Mouse (Mus musculus): ENCODE data around the gene Timm9. TPM values are rescaled to one million over a fixed set of nuclear protein-coding genes. Genes with fewer than 3 reads are reported as not detected.
"Not testable (repeated sequence)": the region's sequence is repeated elsewhere in the genome, so short reads cannot be mapped to it uniquely, and the experiment has no call there.

Gene Timm9
- polyA plus RNA-seq, 1 experiment from 2014 or later = 107 TPM

DNA sequence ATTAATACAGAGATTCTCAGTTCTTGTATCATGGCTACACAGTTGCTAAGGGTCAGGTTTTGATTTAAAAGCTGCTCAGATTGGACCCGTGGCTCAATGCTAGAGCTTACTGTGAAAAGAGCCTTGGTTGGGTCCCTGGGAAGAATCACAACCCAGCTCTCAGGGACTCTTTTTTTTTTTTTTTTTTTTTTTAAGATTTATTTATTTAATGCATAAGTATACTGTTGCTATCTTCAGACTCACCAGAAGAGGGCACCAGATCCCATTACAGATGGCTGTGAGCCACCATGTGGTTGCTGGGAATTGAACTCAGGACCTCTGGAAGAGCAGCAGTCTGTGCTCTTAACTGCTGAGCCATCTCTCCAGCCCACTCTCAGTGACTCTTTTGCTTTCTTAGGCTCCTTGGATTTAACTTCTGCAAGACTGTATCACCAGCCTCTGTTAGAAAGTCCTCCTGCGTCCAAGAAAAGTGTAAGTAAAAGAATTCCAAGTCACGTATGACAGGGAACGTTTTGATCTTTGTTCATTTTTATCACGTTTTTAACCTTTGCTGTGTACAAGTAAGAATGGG lies 2.9 kb upstream of the Timm9 start:
- 79% methylated on average over 5 of the region's 5 CpGs for WGBS
- peaks cover 42% of the 10 kb centered on the region for H3K4me1 ChIP-seq (replicated peaks)
- no peak for ATAC-seq (ENCODE audit: low FRiP score, low read depth)
- no peak overlapping the region for H3K27ac ChIP-seq (replicated peaks)
- H3K27me3 ChIP-seq = no peaks in the 10 kb centered on the region
- H3K9ac ChIP-seq = no peak overlapping the region
- H3K36me3 ChIP-seq = peaks cover 32% of the 10 kb centered on the region
- no peak overlapping the region for H3K4me3 ChIP-seq
- 0 out of 2 replicates have a peak overlapping the region, but pooled peaks have one; percentile 91 for H3K4me2 ChIP-seq
- no peaks in the 10 kb centered on the region for H3K9me3 ChIP-seq

DNA sequence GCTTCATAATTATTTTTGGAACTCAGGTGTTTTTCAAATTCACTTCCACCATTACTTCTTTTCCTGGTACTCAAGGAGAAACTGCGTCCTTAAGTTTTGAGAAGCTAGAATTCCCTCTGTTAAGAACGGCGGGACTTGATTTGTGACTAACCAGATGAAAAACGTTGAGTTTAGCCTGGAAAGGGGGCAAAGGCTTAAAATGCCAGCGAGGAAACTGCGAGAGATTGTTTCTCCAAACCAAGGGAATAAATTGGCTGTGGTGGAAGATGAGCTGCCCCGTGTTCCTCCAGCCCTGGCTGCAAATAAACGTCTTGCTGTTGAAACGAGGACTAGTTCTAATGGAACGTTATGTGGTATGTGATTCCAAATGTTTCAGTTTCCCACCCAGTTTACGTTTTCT lies 1.2 kb upstream of the Timm9 start:
- H3K27ac ChIP-seq (replicated peaks) = no peak overlapping the region

DNA sequence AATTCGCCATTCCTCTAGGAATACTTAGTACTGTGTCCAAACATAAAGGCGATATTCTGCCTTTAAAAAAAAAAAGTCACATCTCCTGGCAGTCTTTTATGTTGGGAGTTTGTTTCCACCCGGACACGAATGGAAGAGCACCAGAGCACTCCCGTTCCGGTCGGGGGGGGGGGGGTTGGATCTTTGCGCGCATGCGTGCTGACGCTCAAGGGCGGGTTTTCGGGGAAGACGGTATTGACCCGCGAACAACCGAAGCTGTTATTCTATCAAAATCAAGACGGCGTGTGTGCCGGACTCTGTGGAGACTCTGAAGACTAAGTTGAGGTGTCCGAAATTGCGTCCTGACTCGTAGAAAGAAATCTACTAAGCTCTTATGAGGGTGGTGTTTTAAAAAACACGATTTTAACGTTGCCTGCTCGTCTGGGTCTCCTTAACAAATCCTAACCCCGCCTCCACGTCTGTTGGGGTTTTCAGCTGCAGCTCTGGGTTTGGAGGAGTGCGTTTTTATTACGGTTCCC lies 549 bp upstream of the Timm9 start:
- whole genome bisulfite sequencing = under 1% methylated on average over 30 of the region's 30 CpGs
- peak; percentile 83 for ATAC-seq (ENCODE audit: low FRiP score, low read depth)
- Histone ChIP-seq H3K4me2 (peak overlapping the region; percentile 91), H3K4me3 (peak overlapping the region; percentile 99), H3K27me3 (no peaks in the 10 kb centered on the region), H3K9me3 (no peaks in the 10 kb centered on the region), H3K36me3 (peaks cover 20% of the 10 kb centered on the region), H3K27ac (replicated peaks) (peak overlapping the region; percentile 77), H3K9ac (peak overlapping the region; percentile 84), H3K4me1 (replicated peaks) (peaks cover 43% of the 10 kb centered on the region)

More for the DNA sequence above, 1.2 kb upstream of the Timm9 start:
- H3K9ac ChIP-seq = peak overlapping the region; percentile 32
- peaks cover 20% of the 10 kb centered on the region for H3K36me3 ChIP-seq
- WGBS = 9% methylated on average over 10 of the region's 11 CpGs
- H3K27me3 ChIP-seq = no peaks in the 10 kb centered on the region
- peaks cover 43% of the 10 kb centered on the region for H3K4me1 ChIP-seq (replicated peaks)
- peak overlapping the region; percentile 91 for H3K4me2 ChIP-seq
- H3K4me3 ChIP-seq = peak overlapping the region; percentile 99
- H3K9me3 ChIP-seq = no peaks in the 10 kb centered on the region
- no peak for ATAC-seq (ENCODE audit: low FRiP score, low read depth)

DNA sequence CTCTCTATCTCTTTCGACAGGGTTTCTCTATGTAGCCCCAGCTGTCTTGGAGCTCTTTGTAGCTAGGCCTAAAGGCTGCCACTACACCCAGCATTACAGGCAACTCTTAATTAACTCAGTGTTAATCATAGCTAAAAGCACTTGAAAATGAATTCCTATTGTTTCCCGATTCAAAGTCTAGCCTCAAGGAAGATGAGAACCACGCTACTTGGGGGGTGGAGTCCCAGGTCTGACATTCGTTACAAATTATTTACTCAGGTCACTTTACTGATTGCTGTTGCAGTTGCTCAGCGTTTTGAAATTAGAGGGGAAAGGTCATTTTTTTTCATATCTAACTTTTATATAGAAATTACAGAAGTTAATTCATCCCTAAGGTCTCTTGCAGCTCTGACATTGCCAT lies 903 bp downstream of the Timm9 start:
- no peak for ATAC-seq (ENCODE audit: low FRiP score, low read depth)
- Histone ChIP-seq H3K27me3 (no peaks in the 10 kb centered on the region), H3K36me3 (peaks cover 23% of the 10 kb centered on the region), H3K27ac (replicated peaks) (no peak overlapping the region), H3K9ac (peak overlapping the region; percentile 16; the same call in 1 of the 2 replicates), H3K4me2 (peak overlapping the region; percentile 91), H3K4me3 (peak overlapping the region; percentile 99), H3K9me3 (no peaks in the 10 kb centered on the region), H3K4me1 (replicated peaks) (peaks cover 43% of the 10 kb centered on the region)
- WGBS = 35% methylated on average over 5 of the region's 5 CpGs

DNA sequence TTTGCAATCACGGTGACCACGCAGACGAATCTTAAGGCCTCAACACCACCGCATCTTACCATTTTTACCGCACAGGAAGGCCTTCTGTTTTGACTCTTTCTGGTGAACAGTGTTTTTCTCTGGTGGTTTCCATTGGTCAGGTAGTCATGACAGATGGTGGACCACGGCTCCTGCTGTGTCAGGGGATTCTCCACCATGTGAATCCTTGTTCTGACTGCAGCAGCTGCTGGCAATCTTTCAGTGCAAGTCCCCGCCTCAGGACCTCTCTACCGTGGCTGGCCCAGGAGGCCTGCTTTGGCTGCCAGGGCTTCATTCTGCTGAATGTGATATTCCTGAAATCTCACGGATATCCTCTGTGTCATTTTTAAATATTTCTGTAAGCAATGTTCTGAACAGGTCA lies 13.2 kb downstream of the Timm9 start:
- H3K4me2 ChIP-seq = no peak overlapping the region
- no peaks in the 10 kb centered on the region for H3K4me1 ChIP-seq (replicated peaks)
- no peaks in the 10 kb centered on the region for H3K9me3 ChIP-seq
- H3K9ac ChIP-seq = no peak overlapping the region
- H3K36me3 ChIP-seq = peaks cover 31% of the 10 kb centered on the region
- WGBS = 83% methylated on average over 9 of the region's 9 CpGs
- ATAC-seq (ENCODE audit: low FRiP score, low read depth) = no peak
- no peak overlapping the region for H3K4me3 ChIP-seq
- H3K27me3 ChIP-seq = no peaks in the 10 kb centered on the region
- H3K27ac ChIP-seq (replicated peaks) = no peak overlapping the region

DNA sequence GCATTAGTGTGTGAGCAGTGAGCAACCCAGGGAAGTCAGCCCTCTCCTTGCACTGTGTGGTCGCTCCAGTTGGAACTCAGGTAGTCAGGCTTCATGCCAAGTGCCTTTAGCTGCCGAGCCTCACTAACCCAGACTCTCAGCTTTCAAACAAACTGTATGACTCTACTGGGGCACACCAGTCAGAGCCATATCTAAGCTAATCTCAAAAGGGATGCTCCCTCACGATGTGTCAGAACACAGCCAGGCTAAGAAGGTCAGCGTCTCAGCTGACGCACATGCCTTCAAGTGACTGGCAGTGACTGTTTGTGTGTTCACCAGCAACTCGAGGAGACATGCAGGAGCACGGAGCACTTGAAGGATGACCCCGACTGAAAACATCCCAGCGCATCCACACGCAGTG lies 13.8 kb downstream of the Timm9 start:
- H3K4me3 ChIP-seq = no peak overlapping the region
- 89% methylated on average over 10 of the region's 10 CpGs for WGBS
- no peak overlapping the region for H3K4me2 ChIP-seq
- no peaks in the 10 kb centered on the region for H3K4me1 ChIP-seq (replicated peaks)
- no peaks in the 10 kb centered on the region for H3K9me3 ChIP-seq
- no peak for ATAC-seq (ENCODE audit: low FRiP score, low read depth)
- no peak overlapping the region for H3K27ac ChIP-seq (replicated peaks)
- H3K27me3 ChIP-seq = no peaks in the 10 kb centered on the region
- peaks cover 31% of the 10 kb centered on the region for H3K36me3 ChIP-seq
- H3K9ac ChIP-seq = no peak overlapping the region

DNA sequence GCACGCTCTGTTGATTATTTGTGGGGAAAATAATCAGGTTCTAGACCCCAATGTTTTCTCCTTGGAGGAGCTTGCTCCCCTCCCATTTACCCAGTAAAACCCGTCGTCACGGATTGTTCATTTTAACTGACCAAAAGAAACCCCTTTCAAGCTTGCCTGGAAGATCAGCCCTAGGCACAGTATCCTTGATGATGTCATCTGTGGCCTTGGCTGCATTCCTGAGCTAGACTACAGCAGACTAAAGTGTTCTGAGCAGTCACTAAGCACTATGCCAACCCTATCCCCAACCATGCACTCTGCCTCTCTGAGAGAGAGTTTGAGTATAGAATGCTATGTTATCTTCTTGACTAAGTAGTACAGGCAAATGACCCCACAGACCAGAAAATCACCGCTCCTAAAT lies 20.1 kb downstream of the Timm9 start:
- Histone ChIP-seq H3K4me3 (no peak overlapping the region), H3K27me3 (no peaks in the 10 kb centered on the region), H3K36me3 (no peaks in the 10 kb centered on the region), H3K9me3 (no peaks in the 10 kb centered on the region), H3K4me1 (replicated peaks) (peaks cover 9% of the 10 kb centered on the region), H3K27ac (replicated peaks) (no peak overlapping the region), H3K4me2 (no peak overlapping the region), H3K9ac (no peak overlapping the region)
- no peak for ATAC-seq (ENCODE audit: low FRiP score, low read depth)
- 80% methylated on average over 5 of the region's 5 CpGs for WGBS

DNA sequence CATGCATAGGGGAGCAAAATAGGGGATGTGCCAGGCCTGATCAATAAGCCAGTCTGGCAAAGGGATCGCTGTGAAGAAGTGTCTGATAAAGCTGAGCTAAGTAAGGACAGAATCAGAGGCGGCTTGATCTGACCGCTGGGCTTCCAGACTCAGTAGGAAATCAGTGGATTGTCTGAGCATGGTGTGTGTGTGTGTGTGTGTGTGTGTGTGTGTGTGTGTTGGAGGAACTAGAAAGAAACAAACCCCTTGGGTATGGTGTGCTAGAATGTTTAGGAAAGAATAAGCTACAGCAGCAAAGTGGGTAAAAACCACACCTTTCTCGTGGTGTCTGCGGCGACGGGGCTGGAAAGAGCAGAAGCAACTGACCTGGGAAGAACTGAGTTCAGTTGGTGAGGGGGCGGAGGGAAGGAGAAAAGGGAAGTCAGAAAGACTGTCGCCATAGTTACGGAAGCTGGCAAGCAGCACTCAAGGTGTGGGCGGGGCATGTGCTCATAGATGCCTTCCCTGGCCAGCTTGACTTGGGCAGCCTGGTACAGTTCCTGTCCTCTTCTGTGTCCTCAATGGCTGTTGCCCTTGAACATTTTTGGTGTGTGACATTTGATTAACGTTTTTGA lies 22.7 kb downstream of the Timm9 start:
- H3K27ac ChIP-seq (replicated peaks) = no peak overlapping the region
- H3K36me3 ChIP-seq = no peaks in the 10 kb centered on the region
- ATAC-seq (ENCODE audit: low FRiP score, low read depth) = peak; percentile 63; the same call in 1 of the 2 replicates
- H3K4me2 ChIP-seq = peak overlapping the region; percentile 35; the same call in 1 of the 2 replicates
- no peaks in the 10 kb centered on the region for H3K27me3 ChIP-seq
- no peaks in the 10 kb centered on the region for H3K9me3 ChIP-seq
- H3K4me3 ChIP-seq = no peak overlapping the region
- H3K4me1 ChIP-seq (replicated peaks) = peaks cover 11% of the 10 kb centered on the region
- no peak overlapping the region for H3K9ac ChIP-seq
- WGBS = 30% methylated on average over 12 of the region's 12 CpGs

DNA sequence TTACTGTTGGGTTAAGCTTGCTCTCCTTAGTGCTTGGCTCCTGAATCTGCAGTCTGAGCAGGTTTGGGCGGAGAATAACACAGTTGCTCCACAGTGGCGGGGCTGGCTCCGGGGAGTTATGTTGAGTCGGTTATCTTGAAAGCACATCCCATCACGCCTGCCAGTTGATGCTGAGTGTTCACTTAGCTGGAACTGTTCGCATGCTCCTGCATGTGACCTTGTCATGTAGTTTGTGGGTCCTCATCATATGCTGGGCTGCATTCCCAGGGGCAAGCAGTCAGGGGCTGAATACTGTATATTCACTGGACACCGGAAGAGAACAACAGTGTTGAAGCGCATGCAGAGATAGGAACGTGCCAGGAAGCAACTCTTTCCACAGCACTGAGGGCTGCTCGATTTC lies 23.4 kb downstream of the Timm9 start:
- no peak overlapping the region for H3K4me3 ChIP-seq
- no peak overlapping the region for H3K27ac ChIP-seq (replicated peaks)
- 88% methylated on average over 10 of the region's 10 CpGs for whole genome bisulfite sequencing
- H3K36me3 ChIP-seq = no peaks in the 10 kb centered on the region
- H3K4me2 ChIP-seq = no peak overlapping the region
- no peak for ATAC-seq (ENCODE audit: low FRiP score, low read depth)
- no peaks in the 10 kb centered on the region for H3K9me3 ChIP-seq
- peaks cover 11% of the 10 kb centered on the region for H3K4me1 ChIP-seq (replicated peaks)
- no peak overlapping the region for H3K9ac ChIP-seq
- no peaks in the 10 kb centered on the region for H3K27me3 ChIP-seq

DNA sequence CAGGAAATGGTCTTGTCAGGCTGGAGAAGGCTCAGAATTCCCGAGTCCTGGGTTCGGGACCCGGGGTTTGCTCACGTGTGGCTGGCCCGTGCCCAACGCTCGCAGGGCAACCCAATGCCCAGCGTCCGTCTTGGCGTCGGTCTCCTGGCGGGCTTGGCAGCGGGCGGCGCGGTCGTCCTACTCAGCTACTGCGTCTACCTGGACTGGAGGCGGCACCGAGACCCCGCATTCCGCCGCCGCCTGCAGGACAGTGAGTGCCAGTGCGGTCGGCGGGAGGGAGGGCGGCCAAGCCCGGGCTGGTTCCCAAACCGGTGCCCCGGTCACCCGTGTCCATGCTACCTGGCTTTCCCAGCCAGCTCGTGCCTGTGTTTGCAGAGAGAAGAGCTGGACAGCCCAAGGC lies 25.2 kb downstream of the Timm9 start, which contains the start of gene Tomm20l:
Gene Tomm20l (plus strand): TSS at position 98 of the 400 bp plus-strand sequence.
- H3K36me3 ChIP-seq = no peaks in the 10 kb centered on the region
- H3K4me1 ChIP-seq (replicated peaks) = peaks cover 11% of the 10 kb centered on the region
- 0 out of 2 replicates have a peak within 1 kb of the TSS, but pooled peaks have one; percentile 4 for H3K4me3 ChIP-seq
- H3K9me3 ChIP-seq = no peaks in the 10 kb centered on the region
- no peaks in the 10 kb centered on the region for H3K27me3 ChIP-seq
- ATAC-seq (ENCODE audit: low FRiP score, low read depth) = no peak
- no peak within 1 kb of the TSS for H3K9ac ChIP-seq
- H3K4me2 ChIP-seq = peak within 1 kb of the TSS; percentile 42
- 8% methylated on average over 32 of the region's 33 CpGs for WGBS
- H3K27ac ChIP-seq (replicated peaks) = no peak within 1 kb of the TSS

DNA sequence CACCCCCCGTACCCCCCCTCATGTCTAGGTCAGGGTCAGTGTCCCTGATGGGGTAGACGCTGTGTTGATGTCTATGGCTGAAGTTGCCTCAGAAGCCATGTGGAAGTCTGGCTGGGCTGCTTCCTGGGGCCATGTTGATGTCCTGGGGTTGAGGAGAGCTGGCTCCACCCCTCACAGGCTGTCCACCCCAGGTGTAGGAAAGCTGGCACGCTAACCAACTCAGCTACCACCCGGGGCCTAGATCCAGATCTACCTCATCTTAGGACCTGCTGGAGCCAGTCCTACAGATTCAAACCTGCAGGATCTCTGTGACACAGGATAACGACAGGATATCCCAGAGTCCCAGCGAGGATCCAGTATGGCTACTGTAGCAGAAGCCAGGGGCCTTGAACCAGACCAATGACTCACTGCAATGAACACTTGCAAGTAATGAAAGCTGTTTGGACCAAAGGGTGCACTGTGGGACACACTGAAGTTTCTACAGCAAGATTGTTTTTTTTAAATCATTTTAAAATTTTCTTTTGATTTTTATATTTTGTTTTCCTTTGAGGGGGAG lies 29.2 kb downstream of the Timm9 start:
- 0 out of 2 replicates have a peak, but pooled peaks cover 4% of the 10 kb centered on the region for H3K4me1 ChIP-seq (replicated peaks)
- no peaks in the 10 kb centered on the region for H3K9me3 ChIP-seq
- no peak overlapping the region for H3K27ac ChIP-seq (replicated peaks)
- no peak overlapping the region for H3K4me3 ChIP-seq
- H3K9ac ChIP-seq = no peak overlapping the region
- H3K4me2 ChIP-seq = no peak overlapping the region
- H3K27me3 ChIP-seq = no peaks in the 10 kb centered on the region
- WGBS = 94% methylated on average over 6 of the region's 6 CpGs
- H3K36me3 ChIP-seq = no peaks in the 10 kb centered on the region
- ATAC-seq (ENCODE audit: low FRiP score, low read depth) = no peak

DNA sequence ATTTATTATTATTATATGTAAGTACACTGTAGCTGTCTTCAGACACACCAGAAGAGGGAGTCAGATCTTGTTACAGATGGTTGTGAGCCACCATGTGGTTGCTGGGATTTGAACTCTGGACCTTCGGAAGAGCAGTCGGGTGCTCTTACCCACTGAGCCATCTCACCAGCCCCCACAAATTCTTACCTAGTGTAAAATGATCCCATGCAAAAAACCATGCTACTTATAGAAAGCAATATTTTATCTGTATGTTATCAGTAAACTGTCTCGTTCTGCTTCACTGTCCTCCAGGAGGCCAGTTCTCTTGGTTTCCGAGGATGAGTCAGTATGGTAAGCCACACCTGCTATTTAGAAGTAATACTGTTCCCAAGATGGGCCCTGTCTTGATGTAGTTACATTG lies 32.2 kb downstream of the Timm9 start:
- H3K4me1 ChIP-seq (replicated peaks); H3K9ac ChIP-seq; ATAC-seq (ENCODE audit: low FRiP score, low read depth); H3K27ac ChIP-seq (replicated peaks); H3K4me2 ChIP-seq; H3K4me3 ChIP-seq; H3K36me3 ChIP-seq; H3K27me3 ChIP-seq; H3K9me3 ChIP-seq: not testable (repeated sequence)
- 91% methylated on average over 4 of the region's 4 CpGs for WGBS
